14 mouse cellular contexts compared by ENCODE assay signal in the genomic region with DNA sequence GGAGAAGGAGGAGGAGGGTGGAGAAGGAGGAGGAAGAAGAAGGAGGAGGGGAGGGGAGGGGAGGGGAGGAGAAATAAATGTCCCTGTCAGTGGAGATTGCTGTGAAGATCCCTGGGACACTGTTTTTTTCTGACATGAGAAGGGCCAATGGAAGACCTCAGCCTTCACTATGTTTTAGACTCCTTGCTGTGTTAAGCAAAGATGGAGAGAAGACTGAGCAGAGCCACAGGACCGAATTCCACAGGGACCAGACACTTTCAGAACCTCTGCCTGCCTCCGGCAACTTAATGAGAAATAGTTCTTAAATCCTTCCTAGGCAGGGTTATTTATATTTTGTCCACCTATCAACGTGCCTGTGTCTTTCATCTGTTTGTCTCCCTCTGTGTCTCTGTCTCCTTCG.
DNase-seq lines count a peak whose midpoint lies in the region; ATAC-seq and TF ChIP-seq lines count a peak whose summit lies in the region.
"Had no signal": no experiment of that assay in that cellular context is flagged by ENCODE, and none has a peak within 500 bp of the region (broad histone marks: within the 10 kb centered on the region; RNA-seq: fewer than 3 reads in every experiment).

No protein-coding gene starts in this region.

- H3K4me2 ChIP-seq in hindbrain, postnatal 0 days (ENCODE audit: low read depth, low read length): no peak overlapping the region; the same call in 1 of the 2 replicates
- H3K4me2 ChIP-seq in hindbrain, embryonic 15.5 days: peak overlapping the region; percentile 28
- no peak overlapping the region for H3K4me2 ChIP-seq in midbrain, postnatal 0 days (ENCODE audit: low read depth, low read length, poor library complexity, severe bottlenecking)
- H3K4me2 ChIP-seq: embryonic facial prominence, embryonic 15.5 days had no signal

- intact Hi-C loops in left cerebral cortex, postnatal 14 days (cut with DNase I): no loop called here

- H3K27me3 ChIP-seq in hindbrain, embryonic 10.5 days (ENCODE audit: insufficient read depth, poor library complexity, severe bottlenecking): no peaks in the 10 kb centered on the region
- H3K27me3 ChIP-seq in hindbrain, postnatal 0 days (ENCODE audit: insufficient read depth, low read length): no peaks in the 10 kb centered on the region
- H3K27me3 ChIP-seq in hindbrain, embryonic 15.5 days: no peaks in the 10 kb centered on the region
- no peaks in the 10 kb centered on the region for H3K27me3 ChIP-seq in midbrain, postnatal 0 days (ENCODE audit: insufficient read depth, low read length)
- H3K27me3 ChIP-seq: embryonic facial prominence, embryonic 15.5 days; megakaryocyte, embryonic 14.5 days had no signal

- H3K4me3 ChIP-seq in hindbrain, embryonic 10.5 days: peak overlapping the region; percentile 16; the same call in 1 of the 2 replicates
- no peak overlapping the region for H3K4me3 ChIP-seq in hindbrain, postnatal 0 days (ENCODE audit: low read length)
- no peak overlapping the region for H3K4me3 ChIP-seq in hindbrain, embryonic 15.5 days
- H3K4me3 ChIP-seq in midbrain, postnatal 0 days (ENCODE audit: low read depth, low read length): no peak overlapping the region
- H3K4me3 ChIP-seq: embryonic facial prominence, embryonic 15.5 days; megakaryocyte, embryonic 14.5 days had no signal

- ATAC-seq in hindbrain, postnatal 0 days: no peak
- ATAC-seq in hindbrain, embryonic 15.5 days (ENCODE audit: low FRiP score, low read depth): no peak; the same call in 1 of the 2 replicates
- ATAC-seq in midbrain, postnatal 0 days (ENCODE audit: low FRiP score): no peak

- H3K4me1 ChIP-seq in hindbrain, embryonic 10.5 days (replicated peaks): peaks cover 22% of the 10 kb centered on the region
- no peaks in the 10 kb centered on the region for H3K4me1 ChIP-seq in hindbrain, postnatal 0 days (ENCODE audit: insufficient read depth, low read length)
- peaks cover 8% of the 10 kb centered on the region for H3K4me1 ChIP-seq in hindbrain, embryonic 15.5 days (replicated peaks)
- no peaks in the 10 kb centered on the region for H3K4me1 ChIP-seq in midbrain, postnatal 0 days (ENCODE audit: insufficient read depth, low read length)
- H3K4me1 ChIP-seq: megakaryocyte, embryonic 14.5 days had no signal

- DNase-seq in hindbrain, embryonic 10.5 days (ENCODE audit: low spot score): no peak
- no peak for DNase-seq in hindbrain, postnatal 0 days (ENCODE audit: low spot score)
- peak; percentile 7 for DNase-seq in brain, adult 2 months (ENCODE audit: low read depth, low spot score)
- peak; percentile 10 for DNase-seq in midbrain, postnatal 0 days (ENCODE audit: low spot score)
- no peak for DNase-seq in left cerebral cortex, postnatal 14 days (ENCODE audit: low spot score in 2 of 2)
- no peak for DNase-seq in left cerebral cortex, adult 11 months (ENCODE audit: low spot score)
- DNase-seq in layer of hippocampus, adult 18-20 months (ENCODE audit: low spot score in 2 of 2): no peak
- DNase-seq: cerebellum, adult 9-11 months; heart, postnatal 10 days; kidney, adult 2 months; right cerebral cortex, postnatal 4 days had no signal

- peak overlapping the region; percentile 76 for H3K27ac ChIP-seq in hindbrain, embryonic 10.5 days
- no peak overlapping the region for H3K27ac ChIP-seq in hindbrain, postnatal 0 days
- no peak overlapping the region for H3K27ac ChIP-seq in hindbrain, embryonic 15.5 days (replicated peaks)
- no peak overlapping the region for H3K27ac ChIP-seq in midbrain, postnatal 0 days (ENCODE audit: low read depth, low read length)
- H3K27ac ChIP-seq: embryonic facial prominence, embryonic 15.5 days had no signal

- no peaks in the 10 kb centered on the region for H3K36me3 ChIP-seq in hindbrain, embryonic 10.5 days
- H3K36me3 ChIP-seq in hindbrain, postnatal 0 days (ENCODE audit: insufficient read depth, low read length): no peaks in the 10 kb centered on the region
- H3K36me3 ChIP-seq in hindbrain, embryonic 15.5 days: no peaks in the 10 kb centered on the region
- H3K36me3 ChIP-seq in midbrain, postnatal 0 days (ENCODE audit: insufficient read depth, low read length): no peaks in the 10 kb centered on the region
- H3K36me3 ChIP-seq: embryonic facial prominence, embryonic 15.5 days had no signal

- H3K9ac ChIP-seq in hindbrain, postnatal 0 days (replicated peaks; ENCODE audit: low read length): no peak overlapping the region
- H3K9ac ChIP-seq in hindbrain, embryonic 15.5 days: no peak overlapping the region
- H3K9ac ChIP-seq in midbrain, postnatal 0 days (replicated peaks; ENCODE audit: low read length, poor library complexity, severe bottlenecking): no peak overlapping the region
- H3K9ac ChIP-seq: embryonic facial prominence, embryonic 15.5 days had no signal

- TF ChIP-seq CTCF in hindbrain, postnatal 0 days (IDR thresholded peaks at IDR 0.05; ENCODE audit: low read depth): no peak
- TF ChIP-seq CTCF in midbrain, postnatal 0 days (IDR thresholded peaks at IDR 0.05): no peak

- H3K9me3 ChIP-seq in hindbrain, embryonic 10.5 days: no peaks in the 10 kb centered on the region
- H3K9me3 ChIP-seq in hindbrain, postnatal 0 days (ENCODE audit: low read length): no peaks in the 10 kb centered on the region
- H3K9me3 ChIP-seq in hindbrain, embryonic 15.5 days: no peaks in the 10 kb centered on the region
- no peaks in the 10 kb centered on the region for H3K9me3 ChIP-seq in midbrain, postnatal 0 days (ENCODE audit: low read length)
- H3K9me3 ChIP-seq: embryonic facial prominence, embryonic 15.5 days; megakaryocyte, embryonic 14.5 days had no signal

- 13% methylated on average over 4 of the region's 4 CpGs for WGBS in hindbrain, embryonic 10.5 days
- WGBS in hindbrain, postnatal 0 days: 16% methylated on average over 4 of the region's 4 CpGs
- 6% methylated on average over 4 of the region's 4 CpGs for WGBS in hindbrain, embryonic 15.5 days
- WGBS in midbrain, postnatal 0 days: 12% methylated on average over 4 of the region's 4 CpGs

Comparison
In these comparisons a context has a peak if more than half of its experiments do, and no peak if none do; other contexts are left out.
1. DNase-seq: peak in brain, adult 2 months (single experiment) and midbrain, postnatal 0 days (single experiment); none in hindbrain, embryonic 10.5 days (single experiment), hindbrain, postnatal 0 days (single experiment), left cerebral cortex, postnatal 14 days (0 of 2), left cerebral cortex, adult 11 months (single experiment) and layer of hippocampus, adult 18-20 months (0 of 2).